Mouse (Mus musculus): ENCODE measurements around the gene Eomes.

- TF ChIP-seq POLR2A (IDR thresholded peaks at IDR 0.05; ENCODE audit: borderline replicate concordance, extremely low read depth, low read depth, low read length): no peak
- no peak for TF ChIP-seq CTCF (IDR thresholded peaks at IDR 0.05; ENCODE audit: insufficient read depth, low read length)
Observed at GRCm38 (mm10) chr9:118471296-118471695, 6.7 kb upstream of the Eomes start.
